Mouse (Mus musculus) forebrain, embryonic 13.5 days (tissue): ENCODE measurements around the gene Rhno1. TPM values are rescaled to one million over a fixed set of nuclear protein-coding genes. Genes with fewer than 3 reads are reported as not detected.
A peak's percentile ranks its signal among the peaks of the same experiment; 100 is the strongest.
"Not testable (repeated sequence)": the region's sequence is repeated elsewhere in the genome, so short reads cannot be mapped to it uniquely, and the experiment has no call there.

Experiments
- ATAC-seq: fragments of 200-750 bp; cut with Nextera tagmentation; 2 replicates; pipeline ENCODE4 v1.8.0; 2017
- H3K27ac ChIP-seq: fragments of 300-500 bp; sonication (generic); 2 replicates; pipeline ENCODE4 v1.5.1; 2015; ENCODE audit warnings: inconsistent platforms, mild to moderate bottlenecking, moderate library complexity
- H3K27me3 ChIP-seq: fragments of 300-500 bp; sonication (generic); 2 replicates; pipeline ENCODE4 v1.6.1; 2015; ENCODE audit warnings: mild to moderate bottlenecking, inconsistent platforms
- H3K36me3 ChIP-seq: fragments of 300-500 bp; sonication (generic); 2 replicates; pipeline ENCODE4 v1.6.1; 2015; ENCODE audit warnings: mild to moderate bottlenecking, inconsistent platforms; ENCODE audit not compliant: poor library complexity, severe bottlenecking
- H3K4me1 ChIP-seq: fragments of 300-500 bp; sonication (generic); 2 replicates; pipeline ENCODE4 v1.6.1; 2015; ENCODE audit warnings: inconsistent platforms
- H3K4me2 ChIP-seq: fragments of 300-500 bp; sonication (generic); 2 replicates; pipeline ENCODE4 v1.6.1; 2015; ENCODE audit warnings: inconsistent platforms, mild to moderate bottlenecking, moderate library complexity
- H3K4me3 ChIP-seq: fragments of 300-500 bp; sonication (generic); 2 replicates; pipeline ENCODE4 v1.5.1; 2015; ENCODE audit warnings: mild to moderate bottlenecking, inconsistent platforms
- H3K9ac ChIP-seq: fragments of 300-500 bp; sonication (generic); 2 replicates; pipeline ENCODE4 v1.6.1; 2015; ENCODE audit warnings: mild to moderate bottlenecking, inconsistent platforms
- H3K9me3 ChIP-seq: fragments of 300-500 bp; sonication (generic); replicated peaks from 2 replicates; pipeline ENCODE4 v1.6.1; 2016; ENCODE audit warnings: inconsistent platforms
- WGBS: fragments of 180-500 bp; shearing (Covaris S2); methylation state at CpG from one replicate; pipeline ENCODE4 v1.1.7; 2015; 5-methylcytosine and 5-hydroxymethylcytosine counted together
- polyA plus RNA-seq: library from polyadenylated mRNA; unstranded; fragments of >200 nt; fragmentation: Nextera tagmentation; extraction: Ambion mirVana; gene quantifications from 2 replicates; pipeline ENCODE4 v1.2.1, GENCODE M21; 2015

Rhno1 gene
- polyA plus RNA-seq, 1 experiment from 2014 or later: 180 TPM

DNA sequence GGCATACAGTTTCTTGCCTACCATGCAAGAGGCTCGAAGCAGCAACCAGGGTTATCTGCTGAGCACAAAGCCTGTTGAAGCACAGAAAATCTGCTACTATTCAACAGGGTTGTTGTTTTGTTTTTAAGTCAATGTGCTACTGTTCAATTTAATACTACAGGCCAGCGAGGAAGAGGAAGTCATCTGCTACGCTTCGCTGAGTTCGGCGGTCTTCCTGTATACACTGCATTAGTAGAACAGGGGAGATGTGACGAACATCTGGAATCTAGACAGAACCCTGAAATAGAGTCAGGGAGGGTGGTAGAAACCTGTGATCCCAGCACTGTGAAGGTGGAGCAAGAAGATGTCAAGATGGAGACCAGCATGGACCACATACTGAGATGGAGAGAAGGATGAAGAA, 21.0 kb upstream of the Rhno1 start:
- H3K27me3 ChIP-seq: no peaks in the 10 kb centered on the region
- no peak overlapping the region for H3K4me3 ChIP-seq
- H3K9ac ChIP-seq: no peak overlapping the region
- H3K9me3 ChIP-seq: no peaks in the 10 kb centered on the region
- no peaks in the 10 kb centered on the region for H3K36me3 ChIP-seq
- no peak for ATAC-seq
- H3K27ac ChIP-seq: no peak overlapping the region
- no peak overlapping the region for H3K4me2 ChIP-seq
- H3K4me1 ChIP-seq: no peaks in the 10 kb centered on the region
- 82% methylated on average over 7 of the region's 7 CpGs for WGBS

- H3K36me3 ChIP-seq: peaks cover 10% of the 10 kb centered on the region
- no peaks in the 10 kb centered on the region for H3K27me3 ChIP-seq
- no peak overlapping the region for H3K9ac ChIP-seq
- H3K4me2 ChIP-seq: no peak overlapping the region
- no peak overlapping the region for H3K4me3 ChIP-seq
- ATAC-seq: no peak
- H3K9me3 ChIP-seq: no peaks in the 10 kb centered on the region
- WGBS: 84% methylated on average over 3 of the region's 3 CpGs
- no peak overlapping the region for H3K27ac ChIP-seq
- no peaks in the 10 kb centered on the region for H3K4me1 ChIP-seq
Observed at GRCm38 (mm10) chr6:128381254-128381653, 18.5 kb upstream of the Rhno1 start.

DNA sequence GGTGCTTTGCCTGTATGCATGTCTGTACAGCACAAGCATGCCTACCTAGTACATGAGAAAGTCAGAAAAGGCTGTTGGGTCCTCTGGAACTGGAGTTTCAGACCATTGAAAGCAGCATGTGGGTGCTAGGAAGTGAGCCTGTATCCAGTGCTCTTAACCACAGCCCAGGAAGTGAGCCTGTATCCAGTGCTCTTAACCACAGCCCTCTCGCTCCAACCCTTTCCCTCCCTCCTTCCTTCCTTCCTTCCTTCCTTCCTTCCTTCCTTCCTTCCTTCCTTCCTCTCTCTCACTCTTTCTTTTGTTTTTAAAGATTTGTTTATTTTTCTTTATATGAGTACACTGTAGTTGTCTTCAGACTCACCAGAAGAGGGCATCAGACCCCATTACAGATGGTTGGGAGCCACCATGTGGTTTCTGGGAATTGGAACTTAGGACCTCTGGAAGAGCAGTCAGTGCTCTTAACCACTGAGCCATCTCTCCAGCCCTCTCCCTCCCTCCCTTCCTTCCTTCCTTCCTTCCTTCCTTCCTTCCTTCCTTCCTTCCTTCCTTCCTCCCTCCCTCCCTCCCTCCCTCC, 18.0 kb upstream of the Rhno1 start:
- not testable (repeated sequence) for H3K4me1 ChIP-seq, ATAC-seq, H3K9ac ChIP-seq, H3K4me2 ChIP-seq, H3K4me3 ChIP-seq, H3K9me3 ChIP-seq, H3K27me3 ChIP-seq, H3K27ac ChIP-seq
- 67% methylated on average over 1 of the region's 1 CpGs for WGBS
- H3K36me3 ChIP-seq: peaks cover 14% of the 10 kb centered on the region

GRCm38 (mm10) chr6:128379636-128380035, 16.9 kb upstream of the Rhno1 start:
- H3K27ac ChIP-seq: no peak overlapping the region
- peaks cover 7% of the 10 kb centered on the region for H3K4me1 ChIP-seq
- ATAC-seq: no peak
- no peaks in the 10 kb centered on the region for H3K9me3 ChIP-seq
- H3K4me3 ChIP-seq: no peak overlapping the region
- H3K27me3 ChIP-seq: no peaks in the 10 kb centered on the region
- H3K36me3 ChIP-seq: peaks cover 20% of the 10 kb centered on the region
- no peak overlapping the region for H3K9ac ChIP-seq
- H3K4me2 ChIP-seq: no peak overlapping the region
- 86% methylated on average over 16 of the region's 16 CpGs for WGBS

- WGBS: 93% methylated on average over 17 of the region's 17 CpGs
- Histone ChIP-seq H3K27me3 (no peaks in the 10 kb centered on the region), H3K4me1 (peaks cover 11% of the 10 kb centered on the region), H3K9ac (no peak overlapping the region), H3K36me3 (peaks cover 51% of the 10 kb centered on the region), H3K4me2 (no peak overlapping the region), H3K4me3 (no peak overlapping the region), H3K27ac (no peak overlapping the region), H3K9me3 (no peaks in the 10 kb centered on the region)
- no peak for ATAC-seq
Observed at GRCm38 (mm10) chr6:128376371-128377085, 13.8 kb upstream of the Rhno1 start.

DNA sequence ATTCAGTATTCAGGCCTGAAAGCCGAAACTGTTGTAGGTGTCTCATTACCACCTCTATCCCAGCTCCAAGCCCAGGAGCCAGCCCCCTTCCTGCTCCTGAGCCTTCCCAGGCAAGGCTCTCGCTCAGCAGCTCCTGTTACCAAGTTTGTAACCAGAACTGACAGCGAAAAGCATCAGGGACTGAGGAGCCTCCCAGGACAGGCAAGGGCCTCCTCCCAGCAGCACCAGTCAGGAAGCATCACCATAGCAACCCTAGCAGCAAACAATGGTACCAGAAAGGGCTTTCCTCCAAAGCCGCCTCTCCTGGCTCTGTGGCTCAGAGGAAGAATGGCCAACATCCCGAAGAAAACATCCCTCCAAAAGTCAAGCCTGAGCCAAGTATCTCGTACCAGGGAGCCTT, 12.5 kb upstream of the Rhno1 start, which contains the start of the genes Tex52 and Gm44596:
TSS of gene Tex52 (plus strand) at position 265 of the 400 bp plus-strand sequence.
TSS of gene Gm44596 (plus strand) at position 312 of the 400 bp plus-strand sequence.
- H3K4me2 ChIP-seq: no peak within 1 kb of the TSS

DNA sequence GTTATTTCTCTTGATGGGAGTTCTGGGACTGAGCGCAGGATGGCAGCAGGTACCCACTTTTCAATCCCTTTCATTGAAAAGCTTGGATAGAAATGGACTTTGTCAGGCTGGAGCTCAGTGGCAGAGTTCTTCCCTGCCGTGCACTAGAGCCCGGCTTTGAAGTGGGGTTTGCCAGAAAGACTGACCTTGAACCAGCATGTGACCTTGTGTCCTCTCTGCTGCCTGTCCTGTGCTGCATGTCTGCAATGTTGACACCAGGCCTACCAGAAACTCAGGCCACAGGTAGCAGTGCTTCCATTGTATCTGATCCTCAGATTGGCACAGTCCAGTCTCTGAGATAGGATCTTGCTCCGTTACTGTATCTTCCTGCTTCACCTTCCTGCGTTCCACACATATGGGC, 7.3 kb upstream of the Rhno1 start:
- H3K36me3 ChIP-seq: peaks cover 94% of the 10 kb centered on the region
- no peaks in the 10 kb centered on the region for H3K27me3 ChIP-seq

More for the DNA sequence above, 12.5 kb upstream of the Rhno1 start, which contains the start of the genes Tex52 and Gm44596:
- no peaks in the 10 kb centered on the region for H3K9me3 ChIP-seq
- H3K36me3 ChIP-seq: peaks cover 64% of the 10 kb centered on the region
- peak; percentile 73; the same call in 1 of the 2 replicates for ATAC-seq
- peaks cover 11% of the 10 kb centered on the region for H3K4me1 ChIP-seq
- no peak within 1 kb of the TSS for H3K4me3 ChIP-seq
- WGBS: 2% methylated on average over 6 of the region's 6 CpGs
- no peaks in the 10 kb centered on the region for H3K27me3 ChIP-seq
- no peak within 1 kb of the TSS for H3K9ac ChIP-seq
- 0 out of 2 replicates have a peak within 1 kb of the TSS, but pooled peaks have one; percentile 11 for H3K27ac ChIP-seq

DNA sequence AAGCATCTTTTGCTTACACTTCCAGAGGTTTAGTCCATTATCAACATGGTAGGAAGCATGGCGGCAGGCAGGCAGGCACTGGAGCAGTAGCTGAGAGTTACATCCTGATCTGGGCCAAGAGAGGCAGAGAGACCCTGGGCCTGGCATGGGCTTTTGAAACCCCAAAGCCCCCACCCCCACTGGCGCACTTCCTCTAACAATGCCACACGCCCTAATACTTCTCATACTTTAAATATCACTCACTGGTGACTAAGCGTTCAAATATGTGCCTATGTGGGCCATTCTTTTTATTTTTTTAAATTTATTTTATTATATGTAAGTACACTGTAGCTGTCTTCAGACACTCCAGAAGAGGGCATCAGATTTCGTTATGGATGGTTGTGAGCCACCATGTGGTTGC, 3.8 kb upstream of the Rhno1 start:
- H3K27ac ChIP-seq: no peak overlapping the region
- no peak overlapping the region for H3K4me3 ChIP-seq
- no peaks in the 10 kb centered on the region for H3K27me3 ChIP-seq
- no peak overlapping the region for H3K4me2 ChIP-seq
- no peak overlapping the region for H3K9ac ChIP-seq
- 92% methylated on average over 5 of the region's 5 CpGs for WGBS
- peaks cover 31% of the 10 kb centered on the region for H3K4me1 ChIP-seq
- H3K9me3 ChIP-seq: no peaks in the 10 kb centered on the region
- H3K36me3 ChIP-seq: peaks cover 58% of the 10 kb centered on the region
- no peak for ATAC-seq

More for the DNA sequence above, 7.3 kb upstream of the Rhno1 start:
- Histone ChIP-seq H3K9ac (no peak overlapping the region), H3K4me2 (no peak overlapping the region), H3K9me3 (no peaks in the 10 kb centered on the region), H3K4me3 (no peak overlapping the region), H3K27ac (no peak overlapping the region), H3K4me1 (peaks cover 16% of the 10 kb centered on the region)
- WGBS: 91% methylated on average over 5 of the region's 5 CpGs
- ATAC-seq: no peak

- Histone ChIP-seq H3K27ac (no peak overlapping the region), H3K27me3 (no peaks in the 10 kb centered on the region), H3K4me2 (peak overlapping the region; percentile 91), H3K9me3 (no peaks in the 10 kb centered on the region), H3K36me3 (peaks cover 41% of the 10 kb centered on the region), H3K9ac (no peak overlapping the region; the same call in 1 of the 2 replicates), H3K4me3 (0 out of 2 replicates have a peak overlapping the region, but pooled peaks have one; percentile 1), H3K4me1 (peaks cover 49% of the 10 kb centered on the region)
- ATAC-seq: no peak
- WGBS: 82% methylated on average over 6 of the region's 6 CpGs
Observed at GRCm38 (mm10) chr6:128364721-128365120, 2.0 kb upstream of the Rhno1 start.

DNA sequence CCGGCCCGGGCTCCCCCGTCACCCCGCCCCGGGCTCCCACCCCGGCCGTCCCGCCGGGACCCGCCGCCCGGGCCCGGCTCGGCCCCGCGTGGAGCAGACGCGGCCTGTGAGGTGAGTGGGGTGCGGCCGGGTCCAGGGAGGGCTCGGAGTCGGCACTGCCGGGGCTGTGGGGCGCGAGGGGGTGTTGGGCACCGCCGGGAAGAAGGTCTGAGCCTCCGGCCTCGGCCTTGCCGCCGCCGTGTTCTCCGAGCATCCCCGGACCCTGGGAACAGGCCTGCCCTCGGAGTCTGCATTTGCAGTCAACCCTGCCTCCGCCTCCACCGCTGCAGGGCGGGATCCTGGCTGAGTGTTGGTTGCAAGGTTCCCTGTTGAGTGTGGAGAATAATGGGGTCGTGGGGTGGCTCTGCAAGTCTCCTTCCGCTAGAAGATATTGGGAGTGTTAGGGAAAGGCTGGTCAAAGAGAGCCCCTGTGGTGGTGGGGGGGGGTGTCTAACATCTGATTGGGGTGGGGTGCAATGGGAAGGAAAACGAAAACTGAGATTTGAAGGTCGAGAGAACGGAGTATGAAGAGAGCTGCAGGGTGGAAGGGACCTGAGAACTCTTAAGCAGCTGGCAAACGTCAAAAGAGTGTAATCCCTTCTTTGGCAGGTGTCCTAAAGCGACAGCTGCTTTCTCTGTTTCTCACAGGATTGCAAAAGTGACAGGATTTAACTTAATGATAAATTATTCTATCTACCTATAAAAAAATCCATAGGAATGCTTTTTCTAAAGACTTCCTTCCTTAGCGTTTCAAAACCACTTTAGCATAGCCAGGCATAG, 505 bp upstream of the Rhno1 start:
- no peak for ATAC-seq
- WGBS: under 1% methylated on average over 36 of the region's 46 CpGs
- peaks cover 51% of the 10 kb centered on the region for H3K4me1 ChIP-seq

DNA sequence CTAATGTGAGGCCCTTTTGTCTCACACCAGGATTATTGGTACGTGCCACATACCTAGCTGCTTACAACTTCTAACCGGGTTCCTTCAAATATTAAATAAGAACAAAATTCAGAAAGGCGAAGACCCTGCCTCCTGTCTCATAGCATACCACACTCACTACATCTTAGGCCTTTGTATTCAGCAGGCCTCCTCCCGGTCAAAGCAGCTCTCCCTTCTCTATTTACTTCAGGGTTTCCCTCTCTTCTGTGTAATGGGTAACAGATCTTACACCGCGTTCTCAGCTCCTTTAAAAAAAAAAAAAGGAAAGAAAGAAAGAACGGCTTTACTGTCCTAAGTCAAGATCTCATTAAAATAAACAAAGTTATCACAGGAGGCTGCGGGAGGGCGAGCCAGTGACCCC, 810 bp downstream of the Rhno1 start:
- Histone ChIP-seq H3K27me3 (no peaks in the 10 kb centered on the region), H3K9ac (peak overlapping the region; percentile 93), H3K27ac (peak overlapping the region; percentile 92), H3K9me3 (no peaks in the 10 kb centered on the region), H3K4me3 (peak overlapping the region; percentile 93), H3K36me3 (peaks cover 35% of the 10 kb centered on the region), H3K4me2 (peak overlapping the region; percentile 91), H3K4me1 (peaks cover 51% of the 10 kb centered on the region)
- WGBS: 13% methylated on average over 9 of the region's 9 CpGs
- ATAC-seq: no peak

More for the DNA sequence above, 505 bp upstream of the Rhno1 start:
- Histone ChIP-seq H3K9me3 (no peaks in the 10 kb centered on the region), H3K36me3 (peaks cover 33% of the 10 kb centered on the region), H3K9ac (peak overlapping the region; percentile 93), H3K27me3 (no peaks in the 10 kb centered on the region), H3K4me3 (peak overlapping the region; percentile 93), H3K4me2 (peak overlapping the region; percentile 91), H3K27ac (peak overlapping the region; percentile 92)

DNA sequence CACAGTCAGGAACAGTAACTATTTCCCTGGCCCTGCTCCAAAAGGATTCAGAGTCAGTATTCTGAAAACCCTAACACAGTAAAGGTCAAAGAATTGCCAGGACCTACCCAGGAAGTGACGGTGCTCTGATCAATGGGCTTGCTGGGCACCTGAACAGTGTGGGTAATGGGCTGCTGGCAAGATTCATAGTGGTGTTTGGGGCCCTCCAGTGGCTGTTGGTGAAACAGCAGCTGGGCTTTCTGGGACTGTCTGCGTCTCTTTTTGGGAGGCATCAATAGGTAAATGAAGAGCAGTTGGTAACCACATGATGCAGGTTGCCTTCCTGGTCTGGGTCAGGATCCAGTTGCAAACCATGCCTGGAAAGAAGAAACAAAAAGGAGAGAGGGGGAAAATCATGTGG, 3.7 kb downstream of the Rhno1 start:
- no peak for ATAC-seq
- Histone ChIP-seq H3K27me3 (no peaks in the 10 kb centered on the region), H3K4me2 (no peak overlapping the region), H3K36me3 (peaks cover 26% of the 10 kb centered on the region), H3K4me3 (no peak overlapping the region), H3K4me1 (peaks cover 46% of the 10 kb centered on the region), H3K27ac (no peak overlapping the region), H3K9ac (no peak overlapping the region), H3K9me3 (no peaks in the 10 kb centered on the region)
- WGBS: 11% methylated on average over 2 of the region's 2 CpGs
